Comparison of ENCODE assay signal across 8 mouse cellular contexts in the genomic region with DNA sequence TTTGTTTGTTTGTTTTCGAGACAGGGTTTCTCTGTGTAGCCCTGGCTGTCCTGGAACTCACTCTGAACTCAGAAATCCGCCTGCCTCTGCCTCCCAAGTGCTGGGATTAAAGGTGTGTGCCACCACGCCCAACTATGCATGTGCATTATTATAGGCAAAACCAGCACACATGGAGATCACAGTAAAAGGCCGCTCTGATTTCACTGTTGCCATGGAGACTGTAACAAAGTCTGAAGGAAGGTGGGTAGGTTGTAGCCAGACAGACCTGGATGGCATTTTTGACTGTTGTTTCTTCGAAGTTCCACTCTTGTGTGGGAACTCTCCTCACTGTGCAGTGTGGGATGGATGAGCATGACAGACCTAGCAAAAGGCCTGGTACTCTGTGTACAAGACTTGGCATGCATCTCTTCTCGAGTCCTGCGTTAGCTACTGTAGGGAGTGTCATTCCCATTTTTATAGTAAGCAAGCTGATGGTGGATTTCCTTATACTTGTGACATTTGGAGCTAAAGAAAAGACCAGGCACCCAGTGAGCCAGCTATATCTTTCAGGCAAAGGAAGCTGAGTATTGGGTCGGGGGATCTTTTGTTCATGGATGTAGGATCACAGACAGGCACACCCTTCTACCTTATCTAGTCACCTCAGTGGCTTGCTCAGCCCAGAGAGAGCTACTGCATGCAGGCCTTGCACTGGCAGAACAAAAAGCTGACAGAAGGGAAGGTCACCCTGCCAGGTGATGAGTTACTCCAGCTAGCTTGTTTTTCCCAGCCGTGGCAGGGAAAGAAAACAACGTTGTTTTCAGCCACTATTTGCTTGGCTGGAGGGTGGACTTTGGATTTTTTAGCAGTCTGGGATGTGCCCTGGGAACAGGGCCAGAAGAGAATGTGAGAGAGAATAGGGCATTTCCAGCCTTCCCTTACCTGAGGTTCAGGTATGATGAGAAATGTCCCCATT. TPM values are rescaled to one million over a fixed set of nuclear protein-coding genes. Genes with fewer than 3 reads are reported as not detected.
DNase-seq lines count a peak whose midpoint lies in the region; ATAC-seq and TF ChIP-seq lines count a peak whose summit lies in the region.

No protein-coding gene starts in this region.

- peak overlapping the region; percentile 96 for H3K4me3 ChIP-seq in testis, adult 2 months (ENCODE audit: control insufficient read depth, low read depth, low read length)
- H3K4me3 ChIP-seq in neural tube, embryonic 14.5 days (ENCODE audit: low read depth, low read length): peak overlapping the region; percentile 75

- no peak for TF ChIP-seq POLR2A in testis, adult 2 months (IDR thresholded peaks at IDR 0.05; ENCODE audit: control insufficient read depth, low read depth, low read length)

- DNase-seq in cerebellum, adult 11-12 months: peak; percentile 46
- no peak for DNase-seq in cerebellum, adult 11 months
- DNase-seq in testis, postnatal 10 days (ENCODE audit: low spot score): no peak
- DNase-seq in kidney, postnatal 10 days: peak; percentile 52
- no peak for DNase-seq in urinary bladder, postnatal 36 days (ENCODE audit: low spot score in 2 of 2)
- no peak for DNase-seq in thymus, postnatal 36 days

- H3K9me3 ChIP-seq in neural tube, embryonic 14.5 days (ENCODE audit: control insufficient read depth, low read length): no peaks in the 10 kb centered on the region

- H3K27me3 ChIP-seq in testis, adult 2 months (ENCODE audit: control insufficient read depth, insufficient read depth, low read length): no peaks in the 10 kb centered on the region
- H3K27me3 ChIP-seq in neural tube, embryonic 14.5 days (ENCODE audit: control insufficient read depth, insufficient read depth, low read length): no peaks in the 10 kb centered on the region

- H3K4me1 ChIP-seq in testis, adult 2 months (ENCODE audit: control insufficient read depth, insufficient read depth, low read length): peaks cover 16% of the 10 kb centered on the region
- peaks cover 20% of the 10 kb centered on the region for H3K4me1 ChIP-seq in neural tube, embryonic 14.5 days (ENCODE audit: control insufficient read depth, insufficient read depth, low read length)

- no peak for TF ChIP-seq CTCF in testis, adult 2 months (IDR thresholded peaks at IDR 0.05; ENCODE audit: control insufficient read depth, insufficient read depth, insufficient replicate concordance, low read depth, low read length)

- no peak for ATAC-seq in neural tube, embryonic 14.5 days (ENCODE audit: low read depth)

- H3K36me3 ChIP-seq in testis, adult 2 months (ENCODE audit: control insufficient read depth, insufficient read depth, low read length): no peaks in the 10 kb centered on the region
- H3K36me3 ChIP-seq in neural tube, embryonic 14.5 days (ENCODE audit: control insufficient read depth, insufficient read depth, low read length): 0 out of 2 replicates have a peak, but pooled peaks cover 1% of the 10 kb centered on the region

- H3K9ac ChIP-seq in neural tube, embryonic 14.5 days (replicated peaks; ENCODE audit: low read depth, low read length): peak overlapping the region; percentile 90

- peak overlapping the region; percentile 97 for H3K4me2 ChIP-seq in neural tube, embryonic 14.5 days (ENCODE audit: low read depth, low read length)

- H3K27ac ChIP-seq in testis, adult 2 months (ENCODE audit: control insufficient read depth, insufficient read depth, low read depth, low read length): peak overlapping the region; percentile 99
- peak overlapping the region; percentile 99; the same call in 1 of the 2 replicates for H3K27ac ChIP-seq in neural tube, embryonic 14.5 days (ENCODE audit: low read depth, low read length)

- 77% methylated on average over 10 of the region's 10 CpGs for WGBS in neural tube, embryonic 14.5 days

RNA-seq across cellular contexts. Expression of a gene that starts 1.6 kb away (rescaled TPM):
- polyA plus RNA-seq in testis, adult 2 months (2012; rRNA removed): 65.2 and 75.6 TPM in 2 replicates
- polyA plus RNA-seq in neural tube, embryonic 14.5 days (2014; fragmentation: Nextera tagmentation; extraction: Ambion mirVana): 63.6 and 65.0 TPM in 2 replicates

RNA-seq across cellular contexts. Expression of a gene that starts 4.4 kb away (rescaled TPM):
- polyA plus RNA-seq in testis, adult 2 months (2012; rRNA removed): 29.1 and 29.6 TPM in 2 replicates
- polyA plus RNA-seq in neural tube, embryonic 14.5 days (2014; fragmentation: Nextera tagmentation; extraction: Ambion mirVana): 125 and 128 TPM in 2 replicates

RNA-seq across cellular contexts. Expression of a gene that starts 46.5 kb away (rescaled TPM):
- polyA plus RNA-seq in testis, adult 2 months (2012; rRNA removed): 55.3 and 61.1 TPM in 2 replicates
- polyA plus RNA-seq in neural tube, embryonic 14.5 days (2014; fragmentation: Nextera tagmentation; extraction: Ambion mirVana): 0.85 and 0.86 TPM in 2 replicates

RNA-seq across cellular contexts. Expression of a gene that starts 56.9 kb away (rescaled TPM):
- polyA plus RNA-seq in testis, adult 2 months (2012; rRNA removed): 43.1 and 44.3 TPM in 2 replicates
- polyA plus RNA-seq in neural tube, embryonic 14.5 days (2014; fragmentation: Nextera tagmentation; extraction: Ambion mirVana): 135 and 140 TPM in 2 replicates

Comparison
In these comparisons a context has a peak if more than half of its experiments do, and no peak if none do; other contexts are left out.
1. DNase-seq: peak in cerebellum, adult 11-12 months (single experiment) and kidney, postnatal 10 days (single experiment); none in cerebellum, adult 11 months (single experiment), testis, postnatal 10 days (single experiment), urinary bladder, postnatal 36 days (0 of 2) and thymus, postnatal 36 days (0 of 2).
2. RNA of a gene that starts 46.5 kb away (polyA plus RNA-seq): 55.3 to 61.1 TPM in testis, adult 2 months; 0.85 to 0.86 TPM in neural tube, embryonic 14.5 days; every median in the first group is over 10 times any median in the second.